Mouse (Mus musculus) embryonic facial prominence, embryonic 14.5 days (tissue): ENCODE data around the gene Cnnm1. TPM values are rescaled to one million over a fixed set of nuclear protein-coding genes. Genes with fewer than 3 reads are reported as not detected.
A peak's percentile ranks its signal among the peaks of the same experiment; 100 is the strongest.
"Not testable (repeated sequence)": the region's sequence is repeated elsewhere in the genome, so short reads cannot be mapped to it uniquely, and the experiment has no call there.

Source experiments
- ATAC-seq: fragments of 200-750 bp; cut with Nextera tagmentation; 2 replicates; pipeline ENCODE4 v1.8.0; 2017; ENCODE audit warnings: low read depth, moderate number of reproducible peaks, moderate TSS enrichment
- DNase-seq: peaks from one replicate; pipeline ENCODE4 v3.0.0-alpha.2; 2015; ENCODE audit warnings: low spot score
- H3K27ac ChIP-seq: fragments of 300-500 bp; sonication (generic); replicated peaks from 2 replicates; pipeline ENCODE4 v1.5.1; 2014; ENCODE audit warnings: low read depth, mild to moderate bottlenecking, low read length, moderate library complexity
- H3K27me3 ChIP-seq: fragments of 300-500 bp; sonication (generic); replicated peaks from 2 replicates; pipeline ENCODE4 v1.6.1; 2014; ENCODE audit warnings: low read length; ENCODE audit not compliant: control insufficient read depth, insufficient read depth
- H3K36me3 ChIP-seq: fragments of 300-500 bp; sonication (generic); 2 replicates; pipeline ENCODE4 v1.6.1; 2014; ENCODE audit warnings: low read length, mixed read lengths; ENCODE audit not compliant: control insufficient read depth, insufficient read depth
- H3K4me1 ChIP-seq: fragments of 300-500 bp; sonication (generic); 2 replicates; pipeline ENCODE4 v1.6.1; 2014; ENCODE audit warnings: antibody characterized with exemption, low read length; ENCODE audit not compliant: control insufficient read depth, insufficient read depth
- H3K4me2 ChIP-seq: fragments of 300-500 bp; sonication (generic); 2 replicates; pipeline ENCODE4 v1.6.1; 2014; ENCODE audit warnings: low read depth, mild to moderate bottlenecking, low read length, moderate library complexity, mixed read lengths
- H3K4me3 ChIP-seq: fragments of 300-500 bp; sonication (generic); 2 replicates; pipeline ENCODE4 v1.5.1; 2014; ENCODE audit warnings: low read depth, mild to moderate bottlenecking, low read length
- H3K9ac ChIP-seq: fragments of 300-500 bp; sonication (generic); 2 replicates; pipeline ENCODE4 v1.6.1; 2014; ENCODE audit warnings: low read depth, mild to moderate bottlenecking, low read length, moderate library complexity, mixed read lengths
- H3K9me3 ChIP-seq: fragments of 300-500 bp; sonication (generic); 2 replicates; pipeline ENCODE4 v1.6.1; 2016; ENCODE audit warnings: low read length; ENCODE audit not compliant: control insufficient read depth
- WGBS: fragments of 180-500 bp; shearing (Covaris S2); extraction: QIAGEN DNeasy Blood & Tissue Kit; methylation state at CpG from one replicate; pipeline ENCODE4 v1.1.7; 2014; 5-methylcytosine and 5-hydroxymethylcytosine counted together
- polyA plus RNA-seq: library from polyadenylated mRNA; unstranded; fragments of >200 nt; fragmentation: Nextera tagmentation; extraction: Ambion mirVana; gene quantifications from 2 replicates; pipeline ENCODE4 v1.2.1, GENCODE M21; 2014

The Cnnm1 gene
- polyA plus RNA-seq, 1 experiment from 2014 or later: 0.96 TPM

DNA sequence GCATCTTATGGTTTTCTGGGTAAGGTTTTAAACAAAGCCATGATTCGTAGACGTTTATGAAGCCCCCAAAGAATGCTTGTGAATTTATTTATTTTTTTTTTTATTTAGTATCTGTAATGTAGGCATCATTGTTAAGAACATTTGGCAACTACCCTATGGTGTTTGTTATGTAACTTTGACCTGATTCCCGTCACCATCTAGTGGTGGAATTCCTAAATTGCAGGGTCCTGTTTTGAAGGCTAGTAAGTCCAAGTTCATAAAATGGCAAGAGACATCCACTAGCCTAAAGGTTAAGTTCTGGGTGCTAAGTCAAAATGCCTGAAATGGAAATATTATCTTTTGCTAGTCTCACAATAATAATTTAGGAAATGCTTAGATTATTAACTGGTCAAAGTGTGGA is 47.2 kb downstream of the Cnnm1 start:
- DNase-seq (peak; percentile 46), ATAC-seq (no peak)
- Histone ChIP-seq H3K27me3 (no peaks in the 10 kb centered on the region), H3K9ac (no peak overlapping the region), H3K36me3 (no peaks in the 10 kb centered on the region), H3K4me3 (no peak overlapping the region), H3K4me2 (no peak overlapping the region), H3K27ac (no peak overlapping the region), H3K4me1 (peaks cover 8% of the 10 kb centered on the region; the same call in 1 of the 2 replicates), H3K9me3 (no peaks in the 10 kb centered on the region)
- 34% methylated on average over 3 of the region's 3 CpGs for WGBS

DNA sequence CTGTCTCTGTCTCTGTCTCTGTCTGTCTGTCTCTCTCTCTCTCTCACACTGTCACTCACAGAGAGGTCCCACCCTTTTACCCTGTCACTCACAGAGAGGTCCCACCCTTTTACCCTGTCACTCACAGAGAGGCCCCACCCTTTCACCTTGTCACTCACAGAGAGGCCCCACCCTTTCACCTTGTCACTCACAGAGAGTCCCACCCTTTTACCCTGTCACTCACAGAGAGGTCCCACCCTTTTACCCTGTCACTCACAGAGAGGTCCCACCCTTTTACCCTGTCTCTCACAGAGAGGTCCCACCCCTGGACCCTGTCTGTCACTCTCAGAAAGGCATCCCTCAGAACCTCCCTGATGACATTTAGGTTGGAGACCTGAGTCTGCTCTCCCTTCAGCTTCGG is 53.1 kb downstream of the Cnnm1 start:
- not testable (repeated sequence) for H3K4me3 ChIP-seq, ATAC-seq, H3K27me3 ChIP-seq, H3K9me3 ChIP-seq, H3K4me2 ChIP-seq, H3K9ac ChIP-seq, H3K36me3 ChIP-seq, H3K27ac ChIP-seq, H3K4me1 ChIP-seq, DNase-seq
- WGBS: 50% methylated on average over 1 of the region's 1 CpGs

DNA sequence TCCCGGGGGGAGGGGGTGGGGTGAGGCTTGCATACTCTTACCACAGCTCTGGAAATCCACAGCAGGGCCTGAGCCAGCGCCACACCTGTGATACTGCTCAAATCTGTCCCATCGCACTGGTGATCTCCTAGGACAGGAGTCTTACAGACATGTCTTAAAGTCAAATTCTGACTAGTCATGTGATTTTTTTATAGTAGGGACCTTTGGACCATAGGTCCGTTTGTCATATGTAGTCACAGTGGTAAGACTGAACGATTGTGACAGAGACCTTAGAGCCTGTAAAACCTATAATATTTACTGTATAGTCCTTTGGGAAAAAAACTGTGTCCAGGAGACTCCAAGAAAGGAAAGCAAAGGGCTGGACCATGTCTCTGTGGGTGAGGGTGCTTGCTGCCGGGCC is 53.6 kb downstream of the Cnnm1 start:
- H3K4me3 ChIP-seq: no peak overlapping the region
- 0 out of 2 replicates have a peak, but pooled peaks cover 3% of the 10 kb centered on the region for H3K4me1 ChIP-seq
- H3K9me3 ChIP-seq: no peaks in the 10 kb centered on the region
- no peak overlapping the region for H3K4me2 ChIP-seq
- ATAC-seq (no peak), DNase-seq (no peak)
- H3K36me3 ChIP-seq: 0 out of 2 replicates have a peak, but pooled peaks cover 5% of the 10 kb centered on the region
- no peak overlapping the region for H3K9ac ChIP-seq
- 78% methylated on average over 6 of the region's 6 CpGs for WGBS
- H3K27me3 ChIP-seq: no peaks in the 10 kb centered on the region
- no peak overlapping the region for H3K27ac ChIP-seq

DNA sequence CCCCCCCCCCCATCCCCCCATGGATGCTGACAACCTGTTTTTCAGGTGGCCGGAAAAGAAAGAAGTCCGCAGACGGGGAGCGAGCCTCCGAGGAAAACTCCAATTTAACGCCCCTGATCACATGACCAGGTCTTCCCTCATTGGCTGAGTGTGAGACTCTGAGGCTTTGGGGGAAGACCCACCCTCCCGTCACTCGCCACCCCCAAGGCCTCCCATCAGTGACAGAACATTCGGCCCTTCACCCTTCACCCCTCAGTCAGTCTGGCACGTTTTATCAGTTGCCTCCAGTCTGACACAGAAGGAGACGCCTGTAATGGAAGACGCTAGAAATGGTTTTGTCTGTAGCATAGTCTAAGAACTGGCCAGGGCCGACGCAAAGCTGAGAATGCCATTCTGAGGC is 54.7 kb downstream of the Cnnm1 start:
- Histone ChIP-seq H3K36me3 (peaks cover 8% of the 10 kb centered on the region), H3K27ac (no peak overlapping the region), H3K4me1 (0 out of 2 replicates have a peak, but pooled peaks cover 3% of the 10 kb centered on the region), H3K9me3 (no peaks in the 10 kb centered on the region), H3K27me3 (no peaks in the 10 kb centered on the region), H3K4me3 (peak overlapping the region; percentile 21), H3K4me2 (peak overlapping the region; percentile 54), H3K9ac (0 out of 2 replicates have a peak overlapping the region, but pooled peaks have one; percentile 1)
- DNase-seq (peak; percentile 31), ATAC-seq (no peak)
- WGBS: 14% methylated on average over 14 of the region's 14 CpGs

DNA sequence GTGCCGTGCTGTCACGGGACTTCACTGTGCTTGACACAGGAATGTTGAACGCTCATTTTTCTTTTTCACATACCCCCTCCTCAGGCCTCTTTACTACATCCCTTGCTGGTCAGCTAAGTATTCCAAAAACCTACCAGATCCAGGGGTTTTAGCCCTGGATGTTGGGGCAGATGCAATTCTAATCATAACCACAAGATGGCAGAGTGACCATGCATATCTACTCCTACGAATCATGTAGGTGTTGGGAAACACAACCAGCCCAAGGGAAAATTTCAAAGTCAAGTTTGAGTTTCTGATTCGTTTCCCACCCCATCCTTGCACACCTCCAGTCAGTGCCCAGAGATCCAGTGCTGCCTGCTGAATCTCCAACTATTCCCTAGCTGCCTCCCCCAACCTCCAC is 55.6 kb downstream of the Cnnm1 start:
- no peak overlapping the region for H3K9ac ChIP-seq
- H3K27me3 ChIP-seq: no peaks in the 10 kb centered on the region
- H3K4me3 ChIP-seq: no peak overlapping the region
- ATAC-seq (no peak), DNase-seq (peak; percentile 66)
- WGBS: 18% methylated on average over 5 of the region's 5 CpGs
- 0 out of 2 replicates have a peak, but pooled peaks cover 3% of the 10 kb centered on the region for H3K4me1 ChIP-seq
- H3K36me3 ChIP-seq: peaks cover 18% of the 10 kb centered on the region
- 0 out of 2 replicates have a peak overlapping the region, but pooled peaks have one; percentile 32 for H3K4me2 ChIP-seq
- H3K27ac ChIP-seq: no peak overlapping the region
- no peaks in the 10 kb centered on the region for H3K9me3 ChIP-seq

GRCm38 (mm10) chr19:43497440-43497839 is 57.2 kb downstream of the Cnnm1 start:
- Histone ChIP-seq H3K4me3 (no peak overlapping the region), H3K36me3 (peaks cover 25% of the 10 kb centered on the region), H3K4me1 (0 out of 2 replicates have a peak, but pooled peaks cover 3% of the 10 kb centered on the region), H3K9ac (no peak overlapping the region), H3K27me3 (no peaks in the 10 kb centered on the region), H3K4me2 (no peak overlapping the region), H3K27ac (no peak overlapping the region), H3K9me3 (no peaks in the 10 kb centered on the region)
- DNase-seq (no peak), ATAC-seq (0 out of 2 replicates have a peak, but pooled peaks have one; percentile 23)
- 87% methylated on average over 7 of the region's 7 CpGs for WGBS

DNA sequence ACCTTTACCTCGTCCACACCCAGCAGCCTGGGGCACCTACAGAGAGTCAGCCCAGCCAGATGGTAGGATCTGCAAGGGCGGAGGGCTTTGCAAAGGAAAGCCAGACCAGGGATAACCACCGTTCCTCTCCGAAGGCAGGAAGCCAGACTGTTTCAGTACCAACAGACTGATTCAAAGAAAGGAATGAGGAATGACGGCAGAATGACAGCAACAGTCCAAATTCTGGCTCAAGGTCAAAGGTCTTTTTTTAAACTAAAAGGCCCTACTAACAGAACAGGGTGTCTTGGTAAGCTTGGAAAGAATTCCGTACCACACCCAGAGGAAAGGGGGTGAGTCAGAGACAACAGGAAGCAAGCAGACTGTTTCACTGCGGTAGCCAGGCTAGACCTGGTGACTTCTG is 58.6 kb downstream of the Cnnm1 start:
- 69% methylated on average over 7 of the region's 7 CpGs for WGBS
- no peak for ATAC-seq

GRCm38 (mm10) chr19:43502630-43503029 is 62.4 kb downstream of the Cnnm1 start:
- WGBS: 61% methylated on average over 11 of the region's 11 CpGs
- Histone ChIP-seq H3K4me2 (no peak overlapping the region), H3K9ac (no peak overlapping the region), H3K27ac (no peak overlapping the region), H3K9me3 (no peaks in the 10 kb centered on the region), H3K4me1 (no peaks in the 10 kb centered on the region), H3K27me3 (no peaks in the 10 kb centered on the region), H3K36me3 (peaks cover 51% of the 10 kb centered on the region), H3K4me3 (no peak overlapping the region)
- ATAC-seq (no peak), DNase-seq (no peak)

More for the DNA sequence above, 58.6 kb downstream of the Cnnm1 start:
- no peaks in the 10 kb centered on the region for H3K9me3 ChIP-seq
- H3K4me3 ChIP-seq: no peak overlapping the region
- H3K36me3 ChIP-seq: peaks cover 31% of the 10 kb centered on the region
- 0 out of 2 replicates have a peak, but pooled peaks cover 3% of the 10 kb centered on the region for H3K4me1 ChIP-seq
- no peaks in the 10 kb centered on the region for H3K27me3 ChIP-seq
- no peak overlapping the region for H3K9ac ChIP-seq
- DNase-seq: no peak
- no peak overlapping the region for H3K27ac ChIP-seq
- no peak overlapping the region for H3K4me2 ChIP-seq

DNA sequence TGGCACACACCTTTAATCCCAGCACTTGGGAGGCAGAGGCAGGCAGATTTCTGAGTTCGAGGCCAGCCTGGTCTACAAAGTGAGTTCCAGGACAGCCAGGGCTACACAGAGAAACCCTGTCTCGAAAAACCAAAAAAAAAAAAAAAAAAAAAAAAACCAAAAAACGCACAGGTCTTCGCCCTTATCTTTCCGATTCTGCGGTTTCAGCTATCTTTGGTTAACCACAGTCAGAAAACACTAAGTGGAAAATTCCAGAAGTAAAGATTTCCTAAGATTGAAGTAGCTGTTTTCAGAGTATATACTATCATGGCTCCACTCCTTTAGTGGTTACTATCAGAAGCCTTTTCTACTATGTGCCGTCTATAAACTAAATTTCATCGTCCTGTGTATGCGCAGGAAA is 63.4 kb downstream of the Cnnm1 start:
- 92% methylated on average over 8 of the region's 9 CpGs for WGBS
- not testable (repeated sequence) for H3K27ac ChIP-seq, H3K4me1 ChIP-seq, ATAC-seq, H3K9me3 ChIP-seq, H3K4me2 ChIP-seq, H3K9ac ChIP-seq, DNase-seq, H3K4me3 ChIP-seq, H3K27me3 ChIP-seq
- peaks cover 50% of the 10 kb centered on the region for H3K36me3 ChIP-seq
